Mouse (Mus musculus) right cerebral cortex, postnatal 4 days (tissue): ENCODE data around the gene Smpd4.
"Not testable (repeated sequence)": the region's sequence is repeated elsewhere in the genome, so short reads cannot be mapped to it uniquely, and the experiment has no call there.

Experiments used
- DNase-seq: peaks from one replicate; pipeline ENCODE4 v3.0.0-alpha.2; 2022

Smpd4 gene

DNA sequence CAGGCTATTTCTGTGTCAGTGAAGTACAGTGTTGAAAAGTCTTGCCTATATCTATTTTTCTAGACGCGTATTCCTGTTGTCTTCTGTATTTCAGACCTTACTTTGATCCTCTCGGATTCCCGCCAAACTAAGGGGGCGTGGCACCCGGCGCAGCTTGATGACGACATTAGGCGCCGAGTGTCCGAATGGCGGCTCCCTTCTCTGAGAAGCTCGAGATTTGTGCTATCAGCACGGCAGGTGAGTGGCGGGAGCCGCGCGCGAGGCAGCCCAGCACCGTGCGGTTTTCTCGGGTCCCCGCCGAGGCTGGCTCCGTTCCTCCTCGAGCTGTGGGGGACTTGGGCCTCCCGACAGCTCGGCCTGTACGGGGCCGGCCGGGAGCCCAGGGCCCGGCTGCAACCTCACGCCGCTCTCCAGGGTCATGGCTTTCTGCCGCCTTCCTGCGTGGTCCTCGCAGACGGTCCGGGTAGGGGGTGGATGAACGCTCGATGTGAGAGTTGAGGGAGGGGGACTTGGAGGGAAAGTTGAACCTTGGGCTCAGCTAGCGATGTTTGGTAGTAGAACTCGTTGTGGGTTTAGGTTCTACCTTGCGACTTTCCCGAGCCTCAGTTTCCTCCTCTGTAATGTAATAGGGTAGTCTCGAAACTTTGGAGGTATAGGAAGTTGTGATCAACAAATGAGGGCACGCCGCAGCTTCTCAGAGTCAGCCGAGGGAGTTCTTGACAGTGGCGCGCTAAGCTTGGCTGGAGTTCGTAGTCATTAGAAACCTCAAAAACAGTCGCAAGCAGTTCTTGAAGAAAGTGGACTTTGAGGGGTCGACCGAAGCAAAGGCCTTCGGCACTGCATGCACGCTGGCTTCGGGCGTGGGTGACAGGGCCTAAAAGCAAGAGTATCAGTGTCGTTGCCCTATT is at the start of gene Smpd4:
Gene Smpd4, plus strand, starts transcription at position 157 of the 908 bp plus-strand sequence.
- DNase-seq, result peak; percentile 95

DNA sequence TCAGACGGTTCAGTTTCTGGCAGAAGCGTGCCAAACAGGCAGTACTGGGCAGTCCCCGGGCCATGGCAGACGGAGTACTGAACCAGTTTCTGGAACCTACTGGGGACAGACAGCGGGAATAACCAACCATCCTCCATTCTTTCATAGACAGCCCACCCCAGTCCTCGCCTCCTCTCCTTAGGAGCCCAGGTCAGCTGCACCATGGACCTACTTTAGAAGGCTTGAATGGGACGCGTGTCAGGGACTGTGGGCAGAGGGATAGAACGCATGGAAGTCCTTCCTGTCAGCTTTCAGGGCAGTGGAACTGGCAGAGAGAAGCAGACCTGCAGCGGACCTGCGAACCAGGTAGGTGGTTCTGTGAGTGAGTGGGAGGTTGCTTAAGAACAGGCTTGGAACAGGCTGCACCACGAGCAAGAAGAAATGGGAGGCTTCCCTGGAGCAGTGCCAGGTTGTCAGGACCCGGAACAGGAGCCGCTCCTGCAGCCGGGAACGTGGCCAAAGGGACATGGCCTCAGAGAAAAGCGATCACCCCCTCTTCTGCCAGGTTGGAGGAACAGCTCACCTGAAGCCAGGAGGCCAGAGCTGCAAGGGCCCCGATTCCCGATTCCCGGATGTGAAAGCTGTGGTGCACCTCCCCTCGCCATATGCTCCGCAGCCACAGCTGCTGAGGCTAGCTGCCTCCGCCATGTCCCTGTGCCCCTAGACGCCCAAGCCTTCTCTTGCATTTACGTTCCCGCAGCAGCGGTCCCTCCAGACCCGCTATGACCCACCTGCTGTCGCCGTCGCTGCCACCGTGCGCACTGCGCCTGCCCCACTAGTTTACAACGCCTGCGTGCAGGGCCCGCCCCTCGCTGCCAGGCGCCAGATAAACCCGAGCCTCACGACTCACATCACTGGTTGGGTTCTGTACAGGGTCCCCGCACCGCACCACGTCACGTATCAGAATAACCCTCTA is 43.0 kb upstream of the Smpd4 start:
- DNase-seq, result peak; percentile 77

DNA sequence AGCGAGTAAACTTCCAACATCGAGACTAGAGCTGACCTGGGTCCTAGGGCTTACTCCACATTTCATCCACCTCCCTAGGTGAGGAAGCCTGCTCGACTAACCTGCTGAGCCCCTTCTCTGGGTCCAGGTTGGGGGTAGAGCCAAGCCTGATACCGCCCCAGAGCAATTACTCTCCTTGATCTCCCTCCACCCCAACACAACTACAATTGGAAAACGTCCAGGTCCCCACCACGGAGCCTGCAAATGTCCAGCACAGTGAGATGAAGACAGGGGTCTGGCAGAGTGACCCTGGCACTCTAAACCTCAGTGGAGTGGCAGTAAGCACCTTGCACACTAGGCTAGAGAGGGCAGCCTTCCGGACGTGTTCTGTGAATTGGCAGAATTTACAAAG is 42.3 kb upstream of the Smpd4 start:
- DNase-seq, result no peak

DNA sequence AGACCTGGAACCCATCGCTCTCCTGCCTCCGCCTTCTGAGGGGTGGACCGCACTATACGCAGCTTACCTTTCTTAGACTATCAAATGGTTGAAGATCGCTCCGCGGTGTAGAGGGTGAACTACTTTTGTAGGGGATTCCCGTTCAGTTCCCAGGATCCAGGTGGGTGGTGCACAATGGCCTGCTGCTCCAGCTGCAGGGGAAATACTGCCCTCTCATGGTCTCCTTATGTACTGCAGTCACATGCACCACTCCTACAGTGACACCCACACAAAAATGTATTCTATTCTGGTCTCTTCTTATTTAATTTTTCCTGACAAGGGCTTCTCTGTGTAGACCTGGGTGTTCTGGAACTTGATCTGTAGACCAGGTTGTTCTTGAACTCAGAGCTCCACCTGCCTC is 36.1 kb upstream of the Smpd4 start, which contains the start of gene Slc7a4:
Gene Slc7a4, minus strand, starts transcription at position 151 of the 400 bp plus-strand sequence.
- no peak for DNase-seq

DNA sequence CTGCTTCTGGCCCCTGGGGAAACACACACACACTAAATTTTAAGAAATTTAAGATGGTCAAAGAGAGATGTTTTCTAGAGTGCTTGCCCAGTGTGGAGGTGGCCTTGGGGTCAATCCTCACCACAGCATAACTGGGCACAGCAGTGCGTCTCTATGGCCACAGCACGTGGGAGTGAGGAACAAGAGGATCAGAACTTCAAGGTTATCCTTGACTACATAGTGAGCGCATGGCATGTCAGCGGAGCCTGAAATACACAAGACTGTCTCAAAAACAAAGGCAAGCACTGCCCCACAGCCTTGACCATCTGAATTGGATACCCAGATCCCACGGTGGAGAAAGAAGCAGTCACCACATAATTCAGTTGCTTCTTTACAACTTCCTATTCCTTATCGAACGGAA is 34.6 kb upstream of the Smpd4 start:
- DNase-seq, result no peak

DNA sequence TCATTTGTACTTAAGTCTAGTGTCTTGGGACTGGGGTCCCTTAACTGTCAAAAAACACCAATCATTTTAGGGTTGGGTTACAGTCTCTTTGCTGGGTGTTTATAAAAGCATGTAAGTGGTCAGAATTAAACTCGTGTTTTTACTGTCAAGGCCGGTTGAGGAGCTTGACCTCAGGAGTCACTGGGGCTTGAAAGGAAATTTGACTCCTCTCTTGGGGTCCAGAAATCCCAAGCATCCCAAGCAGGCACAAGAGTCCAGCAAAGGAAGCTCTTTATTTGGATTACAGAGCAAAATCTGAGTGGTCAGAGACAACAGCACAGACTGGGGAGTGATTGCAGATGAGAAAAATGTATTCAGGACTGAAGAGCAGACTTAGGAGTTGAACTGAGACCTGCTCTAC is 28.4 kb upstream of the Smpd4 start:
- no peak for DNase-seq

DNA sequence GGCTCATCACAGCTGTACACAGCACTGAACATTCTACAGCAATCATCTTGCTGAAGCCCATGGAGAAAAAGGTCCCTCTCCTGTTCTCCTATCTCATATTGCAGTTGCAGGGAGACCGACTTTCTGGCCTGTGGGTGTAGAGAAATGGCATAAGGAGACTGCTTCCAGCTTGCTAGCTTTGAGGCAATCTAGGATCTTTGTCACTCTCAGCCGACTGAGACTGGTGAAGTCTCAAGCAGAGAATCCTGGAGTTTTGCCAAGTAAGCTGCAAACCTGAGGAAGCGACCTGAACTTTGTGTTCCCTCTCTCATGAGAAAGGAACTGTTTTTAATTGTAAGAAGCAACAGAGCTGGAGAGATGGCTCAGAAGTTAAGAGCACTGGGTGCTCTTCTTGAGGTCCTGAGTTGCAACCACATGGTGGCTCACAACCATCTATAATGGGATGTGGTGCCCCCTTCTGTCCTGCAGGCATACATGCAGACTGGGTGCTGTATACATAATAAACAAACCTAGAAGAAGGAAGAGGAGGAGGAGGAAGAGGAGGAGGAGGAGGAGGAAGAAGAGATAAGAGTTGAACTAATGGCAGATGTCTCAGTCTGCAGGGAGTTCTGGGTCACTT is 18.1 kb upstream of the Smpd4 start:
- no peak for DNase-seq

DNA sequence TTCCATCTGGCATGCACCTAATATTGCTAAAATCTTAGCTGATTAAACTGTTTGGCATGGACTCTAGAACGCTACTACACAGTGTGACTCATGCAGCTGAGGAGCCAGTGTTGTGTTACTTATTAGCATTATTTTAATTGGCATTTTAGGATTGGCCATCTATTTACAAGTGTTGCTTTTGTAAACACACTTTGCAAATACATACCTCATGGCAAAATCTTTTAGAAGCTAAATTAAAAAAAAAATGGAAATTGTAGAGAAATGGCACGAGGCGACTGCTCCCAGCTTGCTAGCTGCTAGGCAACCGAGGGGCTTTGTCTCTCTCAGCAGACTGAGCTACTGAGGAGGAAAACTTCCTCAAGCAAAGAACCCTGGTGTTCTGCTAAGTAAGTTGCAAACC is 14.2 kb upstream of the Smpd4 start:
- DNase-seq, result peak; percentile 6

DNA sequence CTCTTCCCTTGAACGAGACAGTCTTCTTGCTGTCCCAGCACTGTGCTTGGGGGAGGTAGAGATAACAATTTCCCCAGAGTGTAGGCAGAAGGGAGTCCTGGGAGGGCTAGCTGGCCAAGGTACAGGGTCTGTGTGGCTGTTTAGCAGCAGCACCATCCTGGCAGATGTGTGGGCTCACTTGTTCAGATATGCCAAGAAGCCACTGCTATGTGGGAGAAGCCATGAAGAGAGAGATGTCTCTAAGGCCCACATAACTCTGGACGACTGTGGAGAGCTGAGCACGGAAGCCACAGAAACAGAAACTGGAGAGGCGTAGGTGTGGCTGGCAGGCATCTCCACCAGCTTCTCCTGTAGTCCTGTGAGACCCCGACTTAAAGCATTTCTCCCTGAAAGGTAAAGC is 13.5 kb upstream of the Smpd4 start:
- no peak for DNase-seq

DNA sequence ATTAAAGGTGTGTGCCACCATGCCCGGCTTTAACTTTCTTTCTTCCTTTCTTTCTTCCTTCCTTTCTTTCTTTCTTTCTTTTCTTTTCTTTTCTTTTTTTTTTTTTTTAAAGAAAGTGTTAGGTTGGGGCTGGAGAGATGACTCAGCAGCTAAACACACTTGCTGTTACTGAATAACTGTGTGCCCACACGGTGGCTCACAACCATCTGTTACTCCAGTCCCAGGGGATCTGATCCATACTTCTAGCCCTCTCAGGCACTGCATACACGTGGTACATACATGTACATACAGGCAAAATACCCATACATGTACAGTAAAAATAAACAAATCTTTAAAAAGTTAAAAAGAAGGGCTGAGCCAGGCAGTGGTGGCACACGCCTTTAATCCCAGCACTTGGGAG is 7.8 kb upstream of the Smpd4 start:
- DNase-seq, result no peak

DNA sequence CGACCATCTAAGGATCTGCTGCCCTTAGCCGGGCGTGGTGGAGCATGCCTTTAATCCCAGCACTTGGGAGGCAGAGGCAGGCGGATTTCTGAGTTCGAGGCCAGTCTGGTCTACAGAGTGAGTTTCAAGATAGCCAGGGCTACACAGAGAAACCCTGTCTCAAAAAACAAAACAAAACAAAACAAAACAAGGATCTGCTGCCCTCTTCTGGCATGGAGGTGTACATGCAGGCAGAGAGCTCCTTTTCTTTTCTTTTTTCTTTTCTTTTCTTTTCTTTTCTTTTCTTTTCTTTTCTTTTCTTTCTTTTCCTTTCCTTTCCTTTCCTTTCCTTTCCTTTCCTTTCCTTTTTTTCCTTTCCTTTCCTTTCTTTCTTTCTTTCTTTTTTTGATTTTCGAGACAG is 4.4 kb upstream of the Smpd4 start:
- DNase-seq, result not testable (repeated sequence)

DNA sequence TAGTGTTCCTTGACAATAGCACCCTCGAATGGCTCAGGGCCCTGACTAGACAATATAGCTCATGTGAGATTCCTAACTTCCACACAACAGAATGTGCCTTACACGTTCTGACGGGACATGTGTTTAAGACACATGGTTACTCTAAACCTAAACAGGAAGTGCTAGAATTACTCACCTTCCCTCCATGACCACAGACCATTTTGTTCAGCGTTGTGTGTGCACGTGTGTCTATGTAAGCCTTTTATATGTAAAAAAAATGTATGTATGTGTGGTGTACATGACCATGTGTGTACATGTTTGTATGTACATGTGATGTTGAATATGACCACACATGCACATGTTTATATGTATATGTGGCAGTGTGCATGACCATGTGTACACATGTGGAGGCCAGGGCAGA is 2.9 kb upstream of the Smpd4 start:
- no peak for DNase-seq

DNA sequence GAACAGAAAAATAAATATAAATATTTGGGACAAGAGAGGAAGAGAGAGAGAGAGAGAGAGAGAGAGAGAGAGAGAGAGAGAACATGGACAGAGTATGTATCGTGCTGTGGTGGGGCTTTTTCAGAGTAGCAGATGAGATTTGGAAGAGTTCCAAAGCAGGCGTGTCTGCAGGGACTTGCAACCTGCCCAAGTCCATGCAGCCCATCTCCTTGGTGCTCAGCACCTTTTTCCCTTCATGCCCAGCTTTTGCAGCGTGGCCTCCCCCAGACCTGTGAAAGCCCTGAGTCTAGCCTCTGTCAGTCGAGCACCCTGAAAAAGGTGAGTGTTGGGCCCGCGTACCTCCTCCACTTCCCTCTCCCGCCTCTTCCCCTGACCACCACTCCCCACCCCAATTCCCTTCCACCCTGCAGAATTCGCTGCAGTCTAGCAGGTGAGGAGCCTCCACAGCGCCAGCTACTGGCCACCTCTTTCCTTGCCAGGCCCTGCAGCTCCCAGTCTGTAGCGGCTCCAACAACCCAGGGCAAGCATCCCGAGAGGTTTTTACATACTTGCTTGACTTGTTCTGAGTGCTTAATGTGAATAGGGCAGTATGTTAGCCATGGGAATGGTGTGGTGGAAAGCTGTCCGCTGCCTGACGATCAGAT is 1.1 kb upstream of the Smpd4 start:
- peak; percentile 51 for DNase-seq

DNA sequence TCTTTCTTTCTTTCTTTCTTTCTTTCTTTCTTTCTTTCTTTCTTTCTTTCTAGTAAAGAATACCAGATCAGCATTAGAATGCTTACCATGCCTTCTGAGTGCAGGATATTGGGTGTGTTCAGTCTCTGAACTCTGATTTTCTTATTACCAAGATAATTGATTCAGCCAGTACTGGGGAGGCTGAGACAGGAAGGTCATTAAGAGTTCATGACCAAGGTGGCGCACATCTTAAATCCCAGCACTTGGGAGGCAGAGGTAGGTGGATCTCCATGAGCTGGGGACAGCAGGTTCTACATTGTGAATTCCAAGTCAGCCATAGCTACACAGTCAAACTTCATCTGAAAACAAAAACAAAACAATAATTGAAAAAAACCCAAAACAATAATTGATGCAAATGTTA is 2.8 kb downstream of the Smpd4 start:
- DNase-seq, result no peak

DNA sequence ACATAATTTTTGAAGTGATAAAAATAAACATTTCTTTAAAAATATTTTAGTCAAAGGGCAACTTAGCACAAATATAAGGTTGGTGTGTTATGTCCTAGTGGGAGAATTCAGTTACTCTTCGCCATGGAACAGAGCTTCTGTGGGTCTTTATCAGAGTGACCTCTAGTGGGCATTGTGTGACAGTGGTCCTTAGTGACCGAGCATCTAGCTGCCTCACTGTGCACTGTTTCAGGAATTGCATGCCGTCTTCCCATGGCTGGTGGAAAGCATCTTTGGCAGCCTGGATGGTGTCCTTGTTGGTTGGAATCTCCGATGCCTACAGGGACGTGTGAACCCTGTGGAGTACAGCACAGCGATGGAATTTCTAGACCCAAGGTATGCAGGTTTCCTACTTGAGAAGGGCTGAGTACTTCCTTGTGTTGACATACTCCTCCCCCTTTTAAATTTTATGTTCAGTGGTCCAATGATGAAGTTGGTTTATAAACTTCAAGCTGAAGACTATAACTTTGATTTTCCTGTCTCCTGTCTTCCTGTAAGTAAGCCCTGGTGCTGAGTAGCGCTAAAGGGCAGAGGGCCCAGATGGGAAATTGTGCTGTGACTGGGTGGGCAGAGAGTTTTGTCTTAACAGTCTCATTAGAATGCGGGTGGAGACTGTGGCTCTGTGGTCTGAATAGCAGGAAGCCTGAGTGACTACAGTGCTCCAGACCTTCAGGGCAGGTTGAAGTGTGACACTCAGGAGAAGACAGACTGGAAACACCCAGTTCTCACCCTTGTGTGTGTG is 6.5 kb downstream of the Smpd4 start:
- DNase-seq, result no peak

DNA sequence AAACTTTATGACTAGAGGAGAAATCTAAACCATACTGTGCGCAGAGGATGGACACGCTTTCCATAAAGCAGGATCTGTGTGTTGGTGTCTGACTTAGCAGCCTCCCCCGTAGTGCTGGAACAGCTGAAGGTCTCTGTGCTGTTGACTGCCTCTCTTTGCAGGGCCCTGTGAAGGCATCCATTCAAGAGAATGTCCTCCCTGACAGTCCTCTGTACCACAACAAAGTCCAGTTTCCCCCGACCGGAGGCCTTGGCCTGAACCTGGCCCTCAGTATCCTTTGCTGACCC is 7.1 kb downstream of the Smpd4 start:
- DNase-seq, result no peak

DNA sequence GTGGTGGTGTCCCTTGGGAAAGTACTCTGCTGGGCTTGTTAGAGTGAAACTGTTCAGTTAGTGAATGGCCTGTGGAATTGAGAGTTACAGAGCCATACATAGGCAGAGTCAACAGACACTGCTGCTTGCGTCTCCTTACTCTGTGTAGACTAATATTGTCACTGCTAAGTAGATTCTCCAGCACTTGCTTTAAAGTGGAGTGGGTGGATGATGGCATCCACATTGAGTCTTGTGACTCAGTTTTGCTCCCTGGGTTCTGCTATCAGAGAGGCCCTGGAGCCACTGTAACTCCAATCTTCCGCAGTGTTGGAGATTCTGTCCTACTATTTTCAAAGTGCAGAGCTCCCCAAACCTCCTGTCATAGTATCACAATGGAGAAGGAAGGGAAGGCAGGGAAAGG is 13.4 kb downstream of the Smpd4 start:
- DNase-seq, result no peak

DNA sequence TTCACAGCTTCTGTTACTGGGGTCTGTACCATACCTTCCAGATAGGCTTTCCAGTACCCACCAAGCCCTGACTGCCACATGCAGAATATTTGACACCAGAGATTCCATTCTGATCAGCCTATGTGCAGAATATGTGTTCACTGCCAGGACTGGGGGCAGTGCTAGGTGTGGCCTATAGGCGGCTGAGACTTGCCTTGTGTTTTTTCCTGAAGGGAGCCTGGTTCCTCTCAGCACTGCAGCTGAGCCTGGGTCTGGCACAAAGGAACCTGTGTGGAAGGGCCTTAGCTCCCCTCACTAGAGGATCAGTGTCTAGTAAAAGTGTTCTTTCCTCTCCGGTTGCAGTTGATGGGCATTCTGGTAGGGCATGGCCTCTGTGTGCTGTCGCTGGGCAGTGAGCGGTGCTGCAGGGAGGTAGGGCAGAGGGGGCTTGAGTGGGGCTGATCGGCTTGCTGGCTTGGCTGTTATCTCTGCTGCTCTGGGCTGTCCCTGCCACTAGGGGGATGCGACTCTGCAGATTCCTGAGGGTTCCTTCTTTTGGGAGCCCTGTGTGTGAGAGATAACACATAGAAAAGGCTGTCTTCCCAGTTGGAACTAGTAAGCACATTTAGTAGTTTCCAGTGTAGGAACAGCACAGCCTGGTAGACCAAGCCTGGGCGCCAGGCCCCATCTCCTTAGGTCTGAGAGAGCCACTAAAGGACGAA is 14.5 kb downstream of the Smpd4 start:
- DNase-seq, result no peak

DNA sequence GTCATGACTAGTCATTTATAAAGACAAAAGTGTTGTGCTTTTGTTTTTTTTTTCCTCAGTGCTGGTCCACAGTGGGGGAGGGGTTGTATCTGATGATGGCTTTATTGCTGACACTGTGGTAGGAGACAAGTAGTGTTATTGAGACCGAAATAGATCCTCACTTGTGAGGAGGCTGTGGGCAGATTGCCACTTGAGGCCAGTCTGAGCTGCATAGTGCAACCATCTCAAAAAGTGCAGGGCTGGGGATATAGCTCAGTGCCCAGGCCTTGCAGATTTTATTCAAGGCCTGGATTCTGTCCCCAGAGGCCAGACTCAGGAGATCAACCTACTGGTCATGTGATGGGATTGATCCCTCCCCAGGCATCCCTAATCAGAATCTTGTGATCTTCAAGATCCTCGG is 17.8 kb downstream of the Smpd4 start:
- no peak for DNase-seq

DNA sequence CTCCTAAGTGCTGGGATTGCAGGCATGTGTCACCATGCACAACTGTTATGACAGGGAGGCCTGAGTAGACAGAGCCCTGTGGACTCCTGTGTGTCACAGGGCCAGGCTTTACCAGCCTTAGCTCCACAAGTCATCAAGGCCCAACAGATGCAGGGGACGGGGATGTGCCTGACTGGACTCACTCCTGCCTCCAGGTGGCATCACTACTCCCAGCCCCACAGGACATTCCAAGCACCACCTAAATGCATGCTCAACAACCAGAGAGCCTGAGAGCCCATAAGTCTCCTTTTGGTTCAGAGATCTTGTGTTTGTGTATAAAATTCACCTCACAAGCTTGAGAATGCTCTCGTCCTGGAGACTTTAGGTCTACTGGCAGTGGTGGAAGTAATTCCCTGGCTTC is 18.5 kb downstream of the Smpd4 start:
- DNase-seq, result no peak

DNA sequence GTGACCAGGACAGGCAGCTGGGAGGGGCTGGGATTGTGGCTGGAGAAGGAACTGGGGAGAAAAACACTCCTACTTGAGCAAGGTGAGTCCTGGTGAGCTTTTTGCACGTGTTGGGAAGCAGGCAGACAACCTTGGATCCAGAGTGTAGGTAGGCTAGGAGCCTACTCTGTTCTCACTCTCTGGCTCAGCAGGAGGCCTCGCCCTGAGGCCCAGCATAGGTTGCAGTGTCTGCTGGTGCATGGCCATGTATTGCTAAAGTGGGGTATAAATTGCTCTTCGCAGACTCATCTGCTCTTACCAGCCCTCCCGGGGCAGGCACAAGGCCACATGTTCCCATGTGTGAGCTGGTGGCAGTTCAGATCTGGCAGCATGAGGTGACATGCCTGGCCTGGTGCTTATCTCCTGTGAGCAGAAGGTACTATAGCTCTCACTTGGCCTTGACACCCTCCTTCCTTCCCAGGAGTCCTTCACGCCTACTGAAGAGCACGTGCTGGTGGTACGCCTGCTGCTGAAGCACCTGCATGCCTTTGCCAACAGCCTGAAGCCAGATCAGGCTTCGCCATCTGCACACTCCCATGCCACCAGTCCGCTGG is 19.0 kb downstream of the Smpd4 start:
- DNase-seq, result no peak
